Comparison of ENCODE assay signal across 19 mouse cellular contexts in genomic region chr5:67463636-67464035, GRCm38 (mm10). TPM values are rescaled to one million over a fixed set of nuclear protein-coding genes. Genes with fewer than 3 reads are reported as not detected.
DNase-seq lines count a peak whose midpoint lies in the region; TF ChIP-seq lines count a peak whose summit lies in the region.
"Had no signal": no experiment of that assay in that cellular context is flagged by ENCODE, and none has a peak within 500 bp of the region (broad histone marks: within the 10 kb centered on the region; RNA-seq: fewer than 3 reads in every experiment).

No protein-coding gene starts in this region.

- no peak for TF ChIP-seq EP300 in ES-Bruce4 (IDR thresholded peaks at IDR 0.05; ENCODE audit: insufficient read depth, low read depth, low read length)

- H3K36me3 ChIP-seq in E14TG2a.4 (ENCODE audit: insufficient read depth, low read length) = peaks cover 35% of the 10 kb centered on the region
- H3K36me3 ChIP-seq in ES-Bruce4 (ENCODE audit: control insufficient read depth, insufficient read depth, low read length, poor library complexity, severe bottlenecking) = no peaks in the 10 kb centered on the region
- H3K36me3 ChIP-seq: embryonic facial prominence, embryonic 10.5 days; forebrain, embryonic 15.5 days; heart, embryonic 13.5 days; hindbrain, embryonic 12.5 days had no signal

- no peak overlapping the region for H3K9ac ChIP-seq in ES-Bruce4 (ENCODE audit: low read depth, poor library complexity, severe bottlenecking)
- H3K9ac ChIP-seq: forebrain, embryonic 15.5 days; heart, embryonic 13.5 days; hindbrain, embryonic 12.5 days had no signal

- H3K9me3 ChIP-seq in E14TG2a.4 (ENCODE audit: low read length) = no peaks in the 10 kb centered on the region
- H3K9me3 ChIP-seq in ES-Bruce4 (replicated peaks; ENCODE audit: control insufficient read depth, insufficient read depth, low read length, poor library complexity, severe bottlenecking) = no peaks in the 10 kb centered on the region
- H3K9me3 ChIP-seq: embryonic facial prominence, embryonic 10.5 days; forebrain, embryonic 15.5 days; heart, embryonic 13.5 days; hindbrain, embryonic 12.5 days had no signal

- no peaks in the 10 kb centered on the region for H3K27me3 ChIP-seq in E14TG2a.4 (ENCODE audit: insufficient read depth, low read length)
- H3K27me3 ChIP-seq in ES-Bruce4 (ENCODE audit: control insufficient read depth, insufficient read depth, low read length, poor library complexity, severe bottlenecking) = no peaks in the 10 kb centered on the region
- H3K27me3 ChIP-seq: forebrain, embryonic 15.5 days; heart, embryonic 13.5 days; hindbrain, embryonic 12.5 days had no signal

- DNase-seq in R1 (ENCODE audit: low read depth, low spot score) = peak; percentile 98
- DNase-seq in c-Kit-positive CD71-positive TER-119-negative erythroid progenitor cells, embryonic 14.5 days (ENCODE audit: low read depth) = peak; percentile 29
- DNase-seq in urinary bladder, postnatal 10 days (ENCODE audit: low spot score) = no peak
- DNase-seq in urinary bladder, postnatal 25 days (ENCODE audit: low spot score) = no peak
- DNase-seq in MN1 (ENCODE audit: low spot score) = no peak
- DNase-seq in cerebellum, postnatal 14 days = no peak
- DNase-seq: adrenal gland, adult 2 months; adrenal gland, postnatal 25 days; cerebellum, adult 18-20 months; cerebellum, adult 9-11 months; gastrocnemius, postnatal 36 days; heart, adult 11 months; heart, postnatal 36 days had no signal

- no peak overlapping the region for H3K27ac ChIP-seq in ES-Bruce4 (ENCODE audit: insufficient read depth, low read length)
- H3K27ac ChIP-seq: embryonic facial prominence, embryonic 10.5 days; forebrain, embryonic 15.5 days; heart, embryonic 13.5 days; hindbrain, embryonic 12.5 days had no signal

- H3K4me3 ChIP-seq in E14TG2a.4 (replicated peaks; ENCODE audit: low read length) (peak overlapping the region; percentile 93), ES-Bruce4 (ENCODE audit: low read depth, low read length) (peak overlapping the region; percentile 32)
- H3K4me3 ChIP-seq: embryonic facial prominence, embryonic 10.5 days; forebrain, embryonic 15.5 days; heart, embryonic 13.5 days; hindbrain, embryonic 12.5 days had no signal

- no peak for TF ChIP-seq CTCF in E14TG2a.4 (conservative IDR thresholded peaks at IDR 0.05; ENCODE audit: low read length)
- TF ChIP-seq CTCF in ES-Bruce4 (IDR thresholded peaks at IDR 0.05; ENCODE audit: low read depth, low read length) = no peak

- peaks cover 14% of the 10 kb centered on the region for H3K4me1 ChIP-seq in E14TG2a.4 (replicated peaks; ENCODE audit: low read depth, low read length)
- no peaks in the 10 kb centered on the region for H3K4me1 ChIP-seq in ES-Bruce4 (ENCODE audit: control insufficient read depth, insufficient read depth, low read length)
- H3K4me1 ChIP-seq: embryonic facial prominence, embryonic 10.5 days; heart, embryonic 13.5 days had no signal

- no peak for TF ChIP-seq POLR2A in ES-Bruce4 (IDR thresholded peaks at IDR 0.05; ENCODE audit: insufficient read depth, low read length)

RNA-seq across cellular contexts. Expression of gene Bend4, which starts 35.5 kb away (rescaled TPM):
- 44.7 and 47.2 TPM in 2 replicates for polyA plus RNA-seq in ES-Bruce4 (2011; ENCODE audit: insufficient read depth, insufficient read length, low read depth, missing spikeins)

Comparison
In these comparisons a context has a peak if more than half of its experiments do, and no peak if none do; other contexts are left out.
1. DNase-seq: peak in R1 (single experiment) and c-Kit-positive CD71-positive TER-119-negative erythroid progenitor cells, embryonic 14.5 days (single experiment); none in urinary bladder, postnatal 10 days (single experiment), urinary bladder, postnatal 25 days (single experiment), MN1 (single experiment) and cerebellum, postnatal 14 days (0 of 2).